Mouse (Mus musculus) embryo, embryonic 11.5 days (tissue): ENCODE results near the gene Tagap1.
"Not testable (repeated sequence)": the region's sequence is repeated elsewhere in the genome, so short reads cannot be mapped to it uniquely, and the experiment has no call there.

ENCODE experiments used
- DNase-seq: peaks from one replicate; pipeline ENCODE4 v3.0.0-alpha.2; 2012; ENCODE audit warnings: low read depth, low spot score

Tagap1 gene

DNA sequence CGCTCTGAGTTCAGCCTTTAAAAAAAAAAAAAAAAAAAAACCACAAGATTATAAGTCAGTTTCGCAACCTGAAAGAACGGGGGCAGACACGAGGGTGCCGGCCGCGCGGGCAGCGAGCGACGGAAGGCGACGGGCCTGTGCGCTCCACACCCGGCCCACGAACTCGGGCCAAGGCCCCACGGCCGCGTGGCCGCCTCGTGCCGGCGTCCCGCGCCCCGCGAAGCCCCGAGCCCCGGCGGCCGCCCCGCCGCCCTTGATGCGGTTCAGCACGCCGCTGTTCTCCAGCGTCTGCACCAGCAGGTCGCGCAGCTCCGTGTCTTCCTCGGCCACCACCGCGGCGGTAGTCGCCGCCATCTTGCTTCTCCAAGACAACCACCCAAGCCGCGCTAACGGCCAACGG, at the start of gene Tagap1:
Tagap1 (minus strand) TSS at position 381 of the 400 bp plus-strand sequence.
- DNase-seq = not testable (repeated sequence)

DNA sequence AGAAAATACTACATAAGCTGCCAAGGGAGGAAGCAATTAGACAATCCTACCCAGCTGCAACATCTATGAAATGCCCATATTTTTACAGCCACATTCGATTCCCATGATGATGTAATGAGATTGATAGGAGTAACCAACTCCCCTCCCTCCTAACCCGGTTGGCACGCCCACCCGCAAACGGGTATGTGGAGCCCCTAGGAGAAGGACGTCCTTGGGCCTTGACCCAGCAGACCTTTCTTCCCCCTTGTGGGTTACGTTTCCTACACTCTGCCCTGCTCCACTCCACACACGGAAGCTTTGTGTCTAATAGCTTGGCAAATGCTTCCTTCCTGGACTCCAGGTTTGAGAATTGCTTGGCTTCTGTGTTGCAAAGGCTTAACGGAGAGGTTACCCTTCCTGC, 48.9 kb upstream of the Tagap1 start:
- DNase-seq = not testable (repeated sequence)

DNA sequence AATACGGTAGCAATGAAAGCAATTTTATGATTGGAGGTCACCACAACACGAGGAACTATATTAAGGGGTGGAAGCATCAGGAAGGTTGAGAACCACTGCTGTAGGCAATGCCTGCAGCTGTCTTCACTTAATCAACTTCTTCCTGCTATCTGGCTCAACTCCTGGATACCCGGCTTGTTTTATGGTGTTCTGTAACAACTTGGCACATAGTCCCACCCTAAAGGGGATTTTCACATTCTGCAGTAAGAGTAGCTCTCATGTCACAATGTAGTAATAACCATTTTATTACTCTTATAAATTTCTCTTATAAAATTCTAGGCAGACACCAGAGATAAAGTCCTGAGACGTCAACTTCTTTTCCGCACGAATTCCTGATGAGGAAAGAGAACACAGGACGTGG, 48.5 kb upstream of the Tagap1 start:
- DNase-seq = not testable (repeated sequence)

DNA sequence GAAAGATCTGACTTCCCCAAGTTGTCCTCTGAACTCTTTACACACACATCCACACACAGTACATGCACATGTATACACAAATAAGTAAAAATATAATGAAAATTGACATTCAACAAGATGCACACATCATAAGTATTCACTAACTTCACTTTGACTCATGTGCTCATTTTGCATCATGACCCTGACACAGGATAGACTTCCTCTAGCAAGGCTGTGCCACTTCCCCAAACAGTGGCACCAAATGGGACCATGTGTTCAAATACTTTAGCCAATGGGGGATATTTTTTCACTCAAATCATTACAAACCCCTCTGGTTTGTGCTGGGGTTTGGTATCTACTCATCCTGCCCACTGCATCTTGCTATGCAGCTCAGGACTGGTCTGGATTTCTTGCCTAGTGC, 47.9 kb upstream of the Tagap1 start:
- DNase-seq = not testable (repeated sequence)

DNA sequence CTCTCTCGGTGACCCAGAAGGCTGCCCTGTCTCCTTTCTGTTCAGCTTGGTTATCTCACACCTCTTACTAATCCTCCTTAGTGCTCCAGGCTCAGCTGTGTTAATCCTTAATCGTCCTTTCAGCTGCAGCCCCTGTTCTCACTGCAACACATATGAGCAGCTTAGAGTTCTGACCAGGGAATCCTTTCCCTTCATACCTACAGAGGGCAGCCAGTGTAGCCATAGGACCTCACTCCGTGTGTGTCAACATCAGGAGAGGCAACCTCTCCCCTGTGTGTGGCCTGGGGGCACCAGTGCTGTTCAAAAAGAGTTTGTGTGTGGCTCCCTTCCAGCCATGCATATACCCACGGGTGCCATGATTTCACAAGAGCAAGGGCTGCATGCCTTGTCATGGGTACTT, 44.7 kb upstream of the Tagap1 start:
- DNase-seq = not testable (repeated sequence)

DNA sequence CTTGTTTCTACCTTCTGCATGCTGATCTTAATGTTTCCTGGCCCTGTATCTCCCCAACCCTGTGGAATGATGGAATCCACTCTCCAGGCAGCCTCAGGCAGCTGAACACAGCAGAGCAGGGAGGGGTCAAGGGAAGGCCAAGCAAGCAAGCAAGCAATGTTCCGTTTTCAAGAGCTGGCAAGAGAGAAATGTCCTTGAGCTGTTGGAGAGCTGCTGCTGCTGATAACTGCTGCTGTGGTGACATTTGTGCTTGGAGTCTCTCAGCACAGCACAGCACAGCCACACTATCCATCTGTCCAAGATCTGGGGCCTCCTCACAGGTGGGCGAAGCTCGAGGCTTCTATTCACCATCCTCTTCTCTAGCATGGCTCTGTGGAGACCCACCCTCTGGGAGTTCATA, 42.4 kb upstream of the Tagap1 start:
- not testable (repeated sequence) for DNase-seq

DNA sequence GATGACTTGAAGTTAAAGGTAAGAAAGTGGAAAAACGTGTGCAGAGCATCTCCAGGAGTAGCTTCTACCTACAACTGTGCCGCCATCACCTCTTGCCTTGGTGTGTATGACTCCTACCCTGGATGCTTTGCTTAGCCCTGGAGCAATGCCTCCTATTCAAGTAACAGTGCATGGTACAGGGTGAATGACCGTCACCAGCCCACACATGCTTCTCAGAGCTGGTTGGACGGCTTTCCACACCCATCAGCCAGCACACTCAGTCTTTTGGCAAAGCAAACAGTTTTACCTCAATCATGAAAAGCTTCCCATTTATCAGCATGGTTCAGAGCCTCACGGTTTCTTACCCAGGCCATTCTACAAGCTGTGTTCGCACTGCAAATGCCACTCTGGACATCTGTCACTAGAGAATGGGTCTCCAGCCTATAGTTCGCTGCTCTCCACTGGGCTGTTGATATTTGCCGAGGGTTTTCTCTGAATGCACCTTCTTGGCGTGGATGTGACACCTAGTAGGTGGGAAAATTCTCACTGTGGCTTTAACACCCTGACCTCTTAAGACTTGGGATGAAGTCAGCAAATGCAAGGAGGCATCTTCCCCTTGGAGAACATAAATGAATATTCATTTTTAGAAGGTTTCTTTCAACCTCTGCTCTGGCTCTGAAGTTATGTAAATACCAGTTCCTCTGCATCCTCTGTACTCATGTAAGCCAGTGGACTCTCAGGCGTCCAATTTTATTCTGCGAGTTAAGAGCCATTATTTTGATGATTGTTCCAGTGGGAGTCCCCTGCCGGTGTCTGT, 41.0 kb upstream of the Tagap1 start:
- DNase-seq = not testable (repeated sequence)

DNA sequence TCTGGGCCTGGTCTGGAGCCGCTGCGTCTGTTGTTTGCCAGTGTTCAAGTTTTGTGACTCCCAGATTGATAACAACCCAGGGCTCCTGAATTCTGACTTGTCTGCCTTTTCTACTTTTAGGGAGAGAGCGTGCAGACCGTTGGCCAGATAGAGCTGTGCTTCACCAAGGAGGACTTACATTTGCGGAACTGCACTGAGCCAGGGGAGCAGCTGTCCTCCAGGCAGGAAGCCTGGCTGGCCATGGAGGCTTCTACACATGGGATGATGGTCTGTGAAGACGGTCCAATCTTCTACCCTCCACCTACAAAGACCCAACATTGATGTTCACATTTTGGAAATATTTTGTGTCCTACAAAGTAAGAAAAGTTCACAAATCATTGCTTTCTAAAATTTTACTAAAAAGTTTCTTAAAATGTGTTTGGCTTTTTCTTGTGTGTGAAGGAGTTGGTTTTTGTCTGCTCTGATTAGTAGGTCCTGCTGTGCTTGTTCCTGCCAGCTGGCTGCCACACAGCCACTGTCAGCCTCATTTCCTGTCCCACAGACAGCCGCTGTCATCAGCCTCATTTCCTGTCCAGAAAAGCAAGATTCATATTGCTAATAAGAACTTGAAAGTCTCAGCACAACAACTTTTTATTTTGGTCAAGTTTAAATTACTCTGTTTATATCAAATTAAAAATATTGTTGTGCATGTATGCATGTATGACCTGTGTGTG, 37.0 kb upstream of the Tagap1 start:
- not testable (repeated sequence) for DNase-seq

DNA sequence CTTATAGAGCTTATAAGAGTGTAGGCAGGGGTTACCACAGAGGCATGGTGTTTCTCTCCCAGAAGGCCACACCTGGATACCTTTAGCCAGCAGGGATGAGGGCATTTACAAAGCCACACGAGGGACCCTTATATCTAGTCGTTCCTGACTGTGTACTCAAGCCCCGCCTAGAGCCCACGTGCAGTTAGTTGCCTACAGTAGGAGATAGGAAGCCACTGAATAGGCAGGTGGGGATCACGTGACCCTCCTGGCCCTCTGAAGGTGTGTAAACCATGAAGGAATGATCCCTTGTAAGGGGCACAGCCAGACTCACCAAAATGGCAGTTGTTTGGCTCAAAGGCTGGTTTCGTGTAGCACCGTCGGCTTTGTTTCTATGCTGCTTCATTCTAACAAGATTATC, 35.9 kb upstream of the Tagap1 start:
- DNase-seq = not testable (repeated sequence)

DNA sequence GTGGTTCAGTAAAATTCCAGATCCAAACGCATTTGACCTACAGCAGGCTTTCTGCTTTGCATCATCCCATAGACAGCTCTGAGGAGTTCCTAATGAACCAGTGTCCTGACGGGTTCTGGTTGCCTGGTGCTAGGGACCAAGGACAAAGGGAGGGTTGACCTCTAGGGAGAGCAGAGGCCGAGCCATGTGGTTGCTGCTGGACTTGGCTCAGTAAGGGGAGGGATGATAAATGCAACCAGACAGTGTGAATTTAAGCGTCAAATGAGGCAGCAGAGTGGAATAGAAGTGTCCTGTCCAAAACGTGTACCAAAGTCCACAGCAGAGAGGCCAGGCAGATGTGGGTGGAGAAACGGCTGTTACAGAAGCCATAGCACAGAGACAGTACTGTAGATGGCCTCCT, 34.5 kb upstream of the Tagap1 start:
- not testable (repeated sequence) for DNase-seq

DNA sequence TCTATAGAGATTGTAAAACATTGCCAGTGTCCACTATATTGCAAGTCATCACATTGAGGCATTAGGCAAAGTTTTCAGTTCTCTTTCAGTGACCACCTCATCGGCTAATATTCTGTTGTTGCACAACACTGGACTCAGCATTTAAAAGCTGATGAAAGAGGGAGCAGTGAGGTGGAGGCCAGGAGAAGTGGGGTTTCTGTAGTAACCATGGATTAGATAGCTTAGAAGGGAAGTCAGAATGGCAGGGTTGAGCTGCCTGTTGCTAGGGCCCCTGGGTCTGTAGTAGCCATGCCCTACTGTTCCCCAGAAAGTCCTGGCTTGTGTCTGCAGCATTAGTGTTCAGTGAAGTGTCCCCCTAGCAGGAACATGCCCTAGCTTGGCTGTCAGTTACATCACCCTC, 25.2 kb upstream of the Tagap1 start:
- not testable (repeated sequence) for DNase-seq

DNA sequence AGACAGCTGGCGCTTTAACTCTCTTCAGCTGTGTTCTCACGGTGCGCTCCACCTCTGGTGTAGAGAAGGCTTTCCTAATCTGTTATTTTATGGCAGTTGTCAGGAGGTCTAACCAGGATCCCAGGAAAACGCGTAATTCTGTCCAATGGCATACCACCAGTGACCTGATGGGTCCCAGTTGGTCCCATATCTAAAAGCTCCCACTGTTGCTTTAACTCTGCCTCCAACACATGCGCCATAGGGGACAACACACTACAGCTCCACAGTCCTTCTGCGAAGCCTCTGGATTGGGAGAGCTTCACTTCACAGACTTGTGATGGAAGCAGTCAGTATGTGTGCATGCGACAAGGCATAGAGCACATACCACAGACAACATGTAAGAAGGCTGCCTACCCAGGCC, 19.2 kb upstream of the Tagap1 start:
- not testable (repeated sequence) for DNase-seq

DNA sequence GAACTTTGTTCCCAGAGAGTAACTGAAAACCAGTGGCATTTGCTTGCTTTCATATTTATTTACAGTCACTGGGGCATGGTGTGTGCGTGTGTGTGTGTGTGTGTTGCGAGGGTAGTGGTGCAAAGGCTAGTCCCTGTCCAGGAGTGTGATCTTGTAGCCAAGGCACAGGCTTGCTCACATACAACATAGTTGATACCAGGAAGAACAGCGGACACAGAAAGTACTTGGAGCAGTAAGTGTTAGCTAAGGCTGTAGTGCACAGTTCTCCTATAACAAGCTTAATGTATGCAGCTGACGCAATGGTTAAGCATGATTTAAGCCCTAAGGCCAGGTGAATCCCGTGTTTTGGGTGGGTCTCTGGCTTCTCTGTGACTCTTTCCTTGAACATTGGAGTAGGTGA, 18.4 kb upstream of the Tagap1 start:
- not testable (repeated sequence) for DNase-seq

DNA sequence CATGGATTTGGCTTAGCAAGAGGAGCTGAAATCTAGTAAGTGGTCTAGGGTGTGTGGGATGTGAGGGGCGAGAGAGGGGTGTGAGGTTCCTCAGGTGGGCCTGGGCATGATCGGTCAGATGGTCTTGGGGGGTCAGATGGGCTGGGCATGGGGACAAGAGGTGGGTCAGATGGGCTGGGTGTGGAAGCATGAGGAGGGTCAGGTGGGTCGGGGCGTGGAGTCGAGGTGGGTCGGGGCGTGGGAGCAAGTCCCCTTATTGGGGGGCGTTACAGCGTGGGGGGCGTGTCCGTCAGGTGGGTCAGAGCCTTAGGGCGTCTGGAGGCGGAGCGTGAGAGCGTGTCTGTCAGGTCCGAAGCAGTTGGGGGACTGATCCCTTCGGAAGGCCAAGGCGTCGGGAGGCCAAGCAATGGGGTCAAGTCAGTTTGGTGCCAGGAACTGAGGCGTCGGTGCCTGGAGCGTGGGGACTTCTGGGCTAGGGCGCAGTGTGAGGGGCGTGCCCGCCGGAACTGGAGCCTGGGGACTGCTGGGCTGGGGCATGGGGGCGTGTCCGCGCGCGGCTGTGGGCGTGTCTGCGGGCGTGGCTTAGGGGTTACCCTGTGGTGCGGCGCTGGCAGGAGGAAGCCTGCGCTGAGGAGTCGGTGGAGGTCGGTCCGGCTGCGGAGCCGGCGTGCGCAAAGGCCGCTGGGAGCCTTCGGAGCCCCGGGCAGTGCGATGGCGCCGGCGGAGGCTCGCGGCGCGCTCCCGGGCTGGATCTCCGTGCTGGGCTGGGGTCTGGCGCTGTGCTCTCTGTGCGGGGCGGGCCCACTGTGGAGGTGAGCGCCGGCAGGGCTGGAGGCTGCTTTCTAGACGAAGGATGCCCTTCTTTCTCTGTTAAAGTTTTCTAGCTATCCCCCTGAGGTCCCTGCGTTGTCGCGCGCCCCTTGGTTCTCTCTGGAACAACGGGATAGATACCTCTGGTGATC, 17.6 kb upstream of the Tagap1 start, which contains the start of gene Gm49721:
Gm49721 (plus strand) TSS at position 618 of the 962 bp plus-strand sequence.
- not testable (repeated sequence) for DNase-seq

DNA sequence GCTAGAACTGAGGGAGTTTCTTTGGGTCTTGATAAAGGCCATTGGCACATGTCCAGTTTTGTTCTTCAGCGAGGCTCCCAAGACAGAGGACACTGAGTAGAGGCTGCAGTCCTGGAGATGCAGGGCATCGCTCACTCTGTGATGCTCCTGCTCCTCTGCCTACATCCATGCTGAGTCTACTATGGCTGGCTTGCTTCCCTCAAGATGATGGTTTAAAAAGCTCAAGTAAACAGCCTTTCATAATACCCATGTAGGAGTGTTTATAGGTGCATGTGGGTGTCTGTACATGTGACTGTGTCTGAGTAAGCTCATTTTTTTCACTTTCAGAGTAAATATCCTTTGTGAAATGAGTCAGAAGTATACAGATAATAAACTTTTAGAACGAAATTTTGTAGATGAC, 14.0 kb upstream of the Tagap1 start:
- not testable (repeated sequence) for DNase-seq

DNA sequence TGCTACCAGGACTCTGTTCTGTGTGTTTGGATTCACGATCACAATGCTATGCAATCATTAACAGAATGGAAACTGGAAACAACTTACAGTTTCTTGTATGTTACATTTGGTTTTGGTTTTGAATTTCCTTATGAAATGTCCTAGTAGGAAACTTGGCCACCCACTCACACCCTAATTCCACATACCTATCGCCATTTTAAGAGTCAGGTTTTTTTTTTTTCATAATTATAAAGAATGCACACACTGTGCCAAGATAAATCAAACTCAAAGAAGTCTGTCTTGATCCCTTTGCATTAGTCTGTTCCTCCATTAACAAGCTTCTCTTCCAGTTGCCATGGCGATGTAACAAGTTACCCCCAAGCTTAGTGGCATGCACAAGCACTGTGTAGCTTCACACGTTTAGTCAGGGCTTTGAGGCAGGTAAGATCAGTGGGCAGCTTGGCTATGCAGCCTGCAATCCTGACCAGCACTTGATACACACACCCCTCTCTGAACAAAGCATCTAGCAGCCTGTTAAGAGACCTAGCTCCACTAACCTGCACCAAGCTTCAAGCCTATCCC, 12.0 kb upstream of the Tagap1 start:
- DNase-seq = not testable (repeated sequence)

DNA sequence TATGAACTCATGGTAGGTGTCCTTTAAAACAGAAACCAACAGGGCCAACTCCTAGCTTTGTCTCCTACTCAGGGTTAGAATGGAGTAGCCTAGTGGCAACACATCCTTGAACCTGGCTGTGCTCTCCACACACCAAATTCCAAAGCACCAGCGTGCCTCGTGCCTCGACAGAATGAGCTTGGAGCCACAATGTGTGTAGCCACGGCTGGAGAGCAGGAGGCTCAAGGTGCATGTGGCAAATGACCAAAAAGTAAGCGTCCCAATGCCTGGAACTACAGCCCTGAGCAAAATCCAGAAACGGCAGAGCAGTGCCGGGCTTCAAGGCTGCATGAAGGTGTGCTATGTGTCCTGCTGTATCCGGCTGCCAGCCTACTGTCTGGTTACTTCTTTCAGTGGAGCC, 10.3 kb upstream of the Tagap1 start:
- DNase-seq = not testable (repeated sequence)

DNA sequence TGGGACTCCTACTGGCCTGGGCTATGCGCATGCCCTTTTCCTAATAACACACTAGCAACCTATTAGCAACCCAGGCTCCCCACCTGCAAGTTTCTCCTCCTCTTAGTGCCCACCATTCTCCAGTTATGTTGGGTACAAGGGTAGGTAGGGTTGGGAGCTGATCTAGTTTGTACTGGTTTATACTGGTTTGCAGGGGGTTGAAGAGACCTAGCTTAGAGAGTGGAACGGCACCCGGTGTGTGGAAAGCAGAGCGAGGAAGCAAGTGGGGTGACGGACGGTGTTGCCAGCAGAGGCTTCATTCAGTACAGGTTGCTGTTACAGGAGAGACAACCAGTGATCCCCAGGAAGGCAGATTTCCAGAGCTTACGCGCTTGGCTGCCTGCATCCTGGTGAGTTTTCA, 9.4 kb upstream of the Tagap1 start, which contains the start of gene Rnaset2b:
Rnaset2b (plus strand) TSS at position 301 of the 400 bp plus-strand sequence.
- DNase-seq = not testable (repeated sequence)

DNA sequence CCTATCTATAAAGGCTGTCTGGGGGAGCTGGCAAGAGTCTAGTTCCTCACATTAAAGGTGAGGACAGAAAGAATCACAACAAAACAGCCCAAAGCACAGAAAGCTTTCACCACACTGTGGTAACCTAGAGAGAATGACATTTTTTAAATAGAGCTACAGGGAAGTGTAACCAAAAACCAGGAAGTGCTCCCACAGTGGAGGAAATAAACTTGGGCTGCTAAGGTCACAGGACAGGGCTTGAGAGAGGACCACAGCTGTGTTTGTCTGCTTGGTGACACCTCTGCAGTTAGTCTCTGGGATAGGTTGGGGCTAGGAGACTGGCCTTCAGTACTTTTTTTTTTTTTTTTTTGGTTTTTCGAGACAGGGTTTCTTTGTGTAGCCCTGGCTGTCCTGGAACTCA, 6.7 kb upstream of the Tagap1 start:
- DNase-seq = not testable (repeated sequence)

DNA sequence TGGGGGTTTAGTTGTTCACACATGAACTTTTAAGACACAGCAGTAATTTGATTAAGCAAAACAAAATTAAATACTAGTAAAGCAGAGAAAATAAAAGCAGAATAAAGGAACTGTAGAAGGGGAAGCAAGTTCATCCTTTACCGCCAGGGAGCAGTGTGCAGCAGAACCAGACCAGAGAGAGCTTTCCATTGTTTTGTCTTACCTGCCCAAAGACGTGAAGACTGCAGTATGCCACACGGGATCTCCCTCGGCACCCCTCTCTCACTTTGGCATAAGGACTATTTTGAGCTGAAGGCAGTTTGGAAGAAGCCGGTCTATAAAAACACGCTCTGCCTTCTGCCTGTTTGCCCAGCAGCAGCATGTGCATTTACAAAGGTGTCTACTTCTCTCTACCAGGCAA, 4.4 kb upstream of the Tagap1 start:
- DNase-seq = not testable (repeated sequence)

DNA sequence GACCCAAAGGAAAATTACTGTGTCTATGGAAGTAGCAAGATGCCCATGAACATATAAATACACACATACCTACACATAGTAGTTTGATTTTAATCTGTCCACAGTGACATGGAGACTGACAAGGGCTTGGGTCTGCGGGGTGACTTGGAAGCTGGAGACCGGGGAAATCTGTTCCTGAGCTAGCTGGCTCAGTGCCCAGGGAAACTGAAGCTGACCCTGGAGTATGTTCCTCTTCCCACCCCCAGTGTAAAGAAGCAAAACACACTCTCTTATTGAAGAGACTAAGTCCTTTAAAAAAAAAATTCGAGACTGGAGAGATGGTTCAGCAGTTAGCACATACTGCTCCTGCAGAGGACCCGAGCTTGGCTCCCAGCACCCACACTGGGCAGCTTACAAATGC, 2.0 kb upstream of the Tagap1 start:
- DNase-seq = not testable (repeated sequence)
